Mouse (Mus musculus) hindbrain, embryonic 13.5 days (tissue): Measurements from ENCODE around the gene Ywhag. TPM values are rescaled to one million over a fixed set of nuclear protein-coding genes. Genes with fewer than 3 reads are reported as not detected.

Experiments
- ATAC-seq: fragments of 200-750 bp; cut with Nextera tagmentation; 2 replicates; pipeline ENCODE4 v1.8.0; 2017; ENCODE audit warnings: moderate TSS enrichment; ENCODE audit not compliant: low FRiP score
- H3K27ac ChIP-seq: fragments of 300-500 bp; sonication (generic); 2 replicates; pipeline ENCODE4 v1.5.1; 2015; ENCODE audit warnings: inconsistent platforms, mild to moderate bottlenecking, moderate library complexity
- H3K27me3 ChIP-seq: fragments of 300-500 bp; sonication (generic); 2 replicates; pipeline ENCODE4 v1.6.1; 2015; ENCODE audit warnings: mild to moderate bottlenecking, inconsistent platforms
- H3K36me3 ChIP-seq: fragments of 300-500 bp; sonication (generic); 2 replicates; pipeline ENCODE4 v1.6.1; 2015; ENCODE audit warnings: mild to moderate bottlenecking, inconsistent platforms
- H3K4me1 ChIP-seq: fragments of 300-500 bp; sonication (generic); replicated peaks from 2 replicates; pipeline ENCODE4 v1.6.1; 2015; ENCODE audit warnings: inconsistent platforms
- H3K4me2 ChIP-seq: fragments of 300-500 bp; sonication (generic); 2 replicates; pipeline ENCODE4 v1.6.1; 2015; ENCODE audit warnings: inconsistent platforms, mild to moderate bottlenecking, moderate library complexity
- H3K4me3 ChIP-seq: fragments of 300-500 bp; sonication (generic); 2 replicates; pipeline ENCODE4 v1.5.1; 2015; ENCODE audit warnings: mild to moderate bottlenecking, inconsistent platforms
- H3K9ac ChIP-seq: fragments of 300-500 bp; sonication (generic); 2 replicates; pipeline ENCODE4 v1.6.1; 2015; ENCODE audit warnings: mild to moderate bottlenecking, inconsistent platforms
- H3K9me3 ChIP-seq: fragments of 300-500 bp; sonication (generic); 2 replicates; pipeline ENCODE4 v1.6.1; 2016; ENCODE audit warnings: inconsistent platforms
- WGBS: fragments of 180-500 bp; shearing (Covaris S2); methylation state at CpG from one replicate; pipeline ENCODE4 v1.1.7; 2015; 5-methylcytosine and 5-hydroxymethylcytosine counted together
- polyA plus RNA-seq: library from polyadenylated mRNA; unstranded; fragments of >200 nt; fragmentation: Nextera tagmentation; extraction: Ambion mirVana; gene quantifications from 2 replicates; pipeline ENCODE4 v1.2.1, GENCODE M21; 2015

Gene Ywhag
- polyA plus RNA-seq, 1 experiment from 2014 or later = 646 TPM

DNA sequence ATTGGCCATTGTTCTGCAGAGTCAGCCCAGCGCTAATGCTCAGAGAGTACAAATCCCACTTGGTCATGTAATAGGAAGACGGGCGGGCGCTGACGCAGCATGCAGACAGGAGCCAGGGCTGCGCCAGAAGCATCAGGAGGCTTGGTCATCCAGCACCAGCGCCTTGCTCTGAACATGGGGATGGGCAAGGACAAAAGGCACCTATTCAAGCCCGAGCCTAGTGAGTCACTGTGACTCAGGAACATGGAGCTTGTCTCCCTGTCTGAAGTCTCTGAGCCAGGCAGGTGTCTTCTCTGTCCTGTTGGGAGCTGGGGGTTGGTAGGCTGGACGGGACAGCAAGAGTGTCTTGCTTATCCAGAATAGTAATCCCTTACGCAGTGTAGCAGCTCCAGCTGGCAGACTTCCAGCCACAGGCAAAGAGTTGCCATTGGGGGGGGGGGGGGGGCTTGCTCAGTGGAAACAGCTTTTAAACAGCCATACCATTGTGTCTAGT is 11.5 kb upstream of the Ywhag start:
- ATAC-seq = 0 out of 2 replicates have a peak, but pooled peaks have one; percentile 28
- no peaks in the 10 kb centered on the region for H3K27me3 ChIP-seq
- H3K4me3 ChIP-seq = no peak overlapping the region
- H3K27ac ChIP-seq = peak overlapping the region; percentile 62
- peak overlapping the region; percentile 19; the same call in 1 of the 2 replicates for H3K4me2 ChIP-seq
- H3K4me1 ChIP-seq = peaks cover 4% of the 10 kb centered on the region
- 65% methylated on average over 10 of the region's 10 CpGs for WGBS
- no peaks in the 10 kb centered on the region for H3K9me3 ChIP-seq
- H3K36me3 ChIP-seq = no peaks in the 10 kb centered on the region
- no peak overlapping the region for H3K9ac ChIP-seq

GRCm38 (mm10) chr5:135942710-135943109 is 8.3 kb upstream of the Ywhag start:
- WGBS = 68% methylated on average over 6 of the region's 6 CpGs
- no peaks in the 10 kb centered on the region for H3K9me3 ChIP-seq
- no peak for ATAC-seq
- H3K4me2 ChIP-seq = no peak overlapping the region
- H3K9ac ChIP-seq = no peak overlapping the region
- no peaks in the 10 kb centered on the region for H3K27me3 ChIP-seq
- no peak overlapping the region for H3K27ac ChIP-seq
- peaks cover 4% of the 10 kb centered on the region for H3K4me1 ChIP-seq
- H3K4me3 ChIP-seq = no peak overlapping the region
- no peaks in the 10 kb centered on the region for H3K36me3 ChIP-seq

DNA sequence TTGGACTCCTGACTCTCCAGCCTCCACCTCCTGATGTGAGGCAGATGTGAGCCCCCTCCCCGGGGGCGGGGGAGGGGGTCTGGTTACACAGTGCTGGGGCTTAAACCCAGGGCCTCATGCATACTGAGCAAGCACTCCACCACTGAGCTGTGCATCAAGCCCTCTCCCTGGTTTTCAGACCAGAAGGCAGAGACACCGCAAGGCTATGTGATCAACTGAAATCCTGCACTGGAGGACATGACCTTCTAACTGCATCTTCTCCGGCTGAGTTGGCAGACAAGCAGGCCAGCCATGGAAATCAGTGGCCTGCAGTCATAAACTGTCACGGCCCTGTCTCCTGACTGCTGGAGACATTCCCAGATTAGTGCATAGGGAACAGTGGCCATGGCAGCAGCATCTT is 6.2 kb upstream of the Ywhag start:
- Histone ChIP-seq H3K9me3 (no peaks in the 10 kb centered on the region), H3K4me2 (no peak overlapping the region), H3K4me1 (no peaks in the 10 kb centered on the region), H3K27ac (no peak overlapping the region), H3K4me3 (no peak overlapping the region), H3K36me3 (no peaks in the 10 kb centered on the region), H3K27me3 (no peaks in the 10 kb centered on the region), H3K9ac (no peak overlapping the region)
- no peak for ATAC-seq
- 56% methylated on average over 5 of the region's 5 CpGs for WGBS

- Histone ChIP-seq H3K9ac (no peak overlapping the region), H3K4me3 (no peak overlapping the region), H3K9me3 (no peaks in the 10 kb centered on the region), H3K36me3 (peaks cover 11% of the 10 kb centered on the region), H3K27me3 (no peaks in the 10 kb centered on the region), H3K4me1 (peaks cover 29% of the 10 kb centered on the region), H3K4me2 (no peak overlapping the region), H3K27ac (peak overlapping the region; percentile 98; the same call in 1 of the 2 replicates)
- no peak for ATAC-seq
- WGBS = 82% methylated on average over 6 of the region's 6 CpGs
Observed at GRCm38 (mm10) chr5:135935641-135936190, 1.3 kb upstream of the Ywhag start.

GRCm38 (mm10) chr5:135935176-135935523 is 734 bp upstream of the Ywhag start:
- peaks cover 17% of the 10 kb centered on the region for H3K36me3 ChIP-seq
- peak overlapping the region; percentile 98 for H3K27ac ChIP-seq
- H3K4me3 ChIP-seq = peak overlapping the region; percentile 94
- peak overlapping the region; percentile 49 for H3K4me2 ChIP-seq
- WGBS = 53% methylated on average over 7 of the region's 7 CpGs
- no peaks in the 10 kb centered on the region for H3K9me3 ChIP-seq
- H3K4me1 ChIP-seq = peaks cover 34% of the 10 kb centered on the region
- ATAC-seq = peak; percentile 39
- H3K27me3 ChIP-seq = no peaks in the 10 kb centered on the region
- peak overlapping the region; percentile 95 for H3K9ac ChIP-seq

GRCm38 (mm10) chr5:135933900-135934441 is 445 bp downstream of the Ywhag start:
- Histone ChIP-seq H3K27me3 (no peaks in the 10 kb centered on the region), H3K4me3 (peak overlapping the region; percentile 94), H3K4me2 (peak overlapping the region; percentile 57), H3K9ac (peak overlapping the region; percentile 95), H3K27ac (peak overlapping the region; percentile 98), H3K36me3 (peaks cover 28% of the 10 kb centered on the region), H3K4me1 (peaks cover 45% of the 10 kb centered on the region), H3K9me3 (no peaks in the 10 kb centered on the region)
- ATAC-seq = peak; percentile 82
- under 1% methylated on average over 33 of the region's 35 CpGs for WGBS

DNA sequence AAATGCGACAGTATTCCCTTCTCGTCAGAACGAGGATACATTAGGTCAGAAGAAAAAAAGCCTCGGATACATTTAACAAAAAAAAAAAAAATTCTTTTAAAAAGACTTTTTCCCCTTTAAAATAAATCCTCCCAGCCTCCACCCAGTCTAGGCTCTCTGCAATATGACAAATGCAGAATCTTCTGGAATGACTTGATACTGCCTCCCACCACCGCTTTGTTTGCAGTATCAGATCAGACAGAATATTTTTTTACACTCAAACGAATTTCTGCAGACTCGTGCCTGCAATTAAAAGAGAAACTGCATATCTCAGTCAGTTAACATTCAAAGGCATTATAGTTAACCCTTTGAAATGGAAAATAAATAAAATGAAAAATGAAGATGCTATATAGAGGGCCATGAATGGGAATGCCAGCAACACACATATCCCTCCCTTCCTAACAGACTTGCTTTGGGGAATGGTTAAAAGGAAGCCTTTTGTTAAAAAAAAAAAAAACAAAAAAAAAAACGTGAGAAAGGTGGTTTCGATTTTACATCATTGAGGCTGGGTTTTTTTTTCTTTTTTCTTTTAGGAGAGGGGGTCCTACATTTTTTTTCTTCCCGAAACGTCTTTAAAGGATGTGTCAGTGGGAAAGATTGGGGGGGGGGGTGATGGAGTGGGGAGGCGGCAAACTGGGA is 1.1 kb downstream of the Ywhag start:
- peak overlapping the region; percentile 94 for H3K4me3 ChIP-seq
- H3K4me1 ChIP-seq = peaks cover 49% of the 10 kb centered on the region
- ATAC-seq = no peak
- H3K36me3 ChIP-seq = peaks cover 31% of the 10 kb centered on the region
- peak overlapping the region; percentile 95 for H3K9ac ChIP-seq
- H3K9me3 ChIP-seq = no peaks in the 10 kb centered on the region
- peak overlapping the region; percentile 98 for H3K27ac ChIP-seq
- no peaks in the 10 kb centered on the region for H3K27me3 ChIP-seq
- WGBS = 13% methylated on average over 11 of the region's 12 CpGs
- peak overlapping the region; percentile 57 for H3K4me2 ChIP-seq

- Histone ChIP-seq H3K9me3 (no peaks in the 10 kb centered on the region), H3K27me3 (no peaks in the 10 kb centered on the region), H3K36me3 (peaks cover 41% of the 10 kb centered on the region), H3K4me2 (peak overlapping the region; percentile 57), H3K4me1 (peaks cover 58% of the 10 kb centered on the region), H3K27ac (no peak overlapping the region), H3K4me3 (peak overlapping the region; percentile 94), H3K9ac (peak overlapping the region; percentile 59)
- WGBS = 78% methylated on average over 2 of the region's 2 CpGs
- ATAC-seq = no peak
Observed at GRCm38 (mm10) chr5:135932359-135932758, 2.1 kb downstream of the Ywhag start.

- no peak for ATAC-seq
- H3K36me3 ChIP-seq = peaks cover 49% of the 10 kb centered on the region
- H3K9ac ChIP-seq = peak overlapping the region; percentile 51
Observed at GRCm38 (mm10) chr5:135931526-135931925, 2.9 kb downstream of the Ywhag start.

GRCm38 (mm10) chr5:135929685-135930424 is 4.6 kb downstream of the Ywhag start:
- WGBS = 81% methylated on average over 6 of the region's 6 CpGs
- H3K9me3 ChIP-seq = no peaks in the 10 kb centered on the region
- peaks cover 76% of the 10 kb centered on the region for H3K4me1 ChIP-seq
- no peaks in the 10 kb centered on the region for H3K27me3 ChIP-seq
- H3K9ac ChIP-seq = no peak overlapping the region
- no peak overlapping the region for H3K4me3 ChIP-seq
- no peak overlapping the region for H3K4me2 ChIP-seq
- no peak overlapping the region for H3K27ac ChIP-seq
- peaks cover 60% of the 10 kb centered on the region for H3K36me3 ChIP-seq
- ATAC-seq = no peak

More at GRCm38 (mm10) chr5:135931526-135931925, 2.9 kb downstream of the Ywhag start:
- Histone ChIP-seq H3K9me3 (no peaks in the 10 kb centered on the region), H3K4me1 (peaks cover 67% of the 10 kb centered on the region), H3K27ac (no peak overlapping the region), H3K4me3 (peak overlapping the region; percentile 94), H3K27me3 (no peaks in the 10 kb centered on the region), H3K4me2 (peak overlapping the region; percentile 57)
- WGBS = 95% methylated on average over 9 of the region's 9 CpGs

DNA sequence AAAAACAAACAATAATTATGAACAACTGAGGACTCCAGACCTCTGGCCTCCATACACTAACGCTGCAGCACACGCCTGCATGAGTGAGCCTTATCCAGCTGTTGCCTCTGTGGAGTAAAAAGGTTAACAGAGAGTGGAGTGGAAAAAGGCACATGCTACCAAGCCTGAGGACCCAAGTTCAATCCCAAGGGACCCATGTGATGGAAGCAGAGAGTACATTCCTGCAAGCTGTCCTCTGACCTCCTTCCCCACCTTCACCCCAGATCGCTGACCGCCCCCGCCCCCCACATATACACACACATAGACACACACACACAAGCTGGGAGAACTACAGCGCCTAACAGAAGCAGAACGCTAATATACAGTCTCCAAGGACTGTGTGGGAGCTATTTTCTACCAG is 10.5 kb downstream of the Ywhag start:
- Histone ChIP-seq H3K27ac (no peak overlapping the region), H3K4me1 (peaks cover 60% of the 10 kb centered on the region), H3K4me2 (no peak overlapping the region), H3K9ac (no peak overlapping the region), H3K36me3 (peaks cover 83% of the 10 kb centered on the region), H3K27me3 (no peaks in the 10 kb centered on the region), H3K4me3 (no peak overlapping the region), H3K9me3 (no peaks in the 10 kb centered on the region)
- 92% methylated on average over 7 of the region's 7 CpGs for WGBS
- no peak for ATAC-seq

- 83% methylated on average over 3 of the region's 3 CpGs for WGBS
Observed at GRCm38 (mm10) chr5:135919902-135920301, 14.5 kb downstream of the Ywhag start.

More at GRCm38 (mm10) chr5:135919902-135920301, 14.5 kb downstream of the Ywhag start:
- ATAC-seq = no peak
- no peak overlapping the region for H3K9ac ChIP-seq
- no peaks in the 10 kb centered on the region for H3K27me3 ChIP-seq
- H3K4me3 ChIP-seq = no peak overlapping the region
- H3K4me2 ChIP-seq = no peak overlapping the region
- no peak overlapping the region for H3K27ac ChIP-seq
- H3K9me3 ChIP-seq = no peaks in the 10 kb centered on the region
- peaks cover 84% of the 10 kb centered on the region for H3K36me3 ChIP-seq
- H3K4me1 ChIP-seq = peaks cover 28% of the 10 kb centered on the region
